Comparison of ENCODE assay signal across 8 mouse cellular contexts in genomic region chr8:71468916-71469315, GRCm38 (mm10). TPM values are rescaled to one million over a fixed set of nuclear protein-coding genes. Genes with fewer than 3 reads are reported as not detected.
DNase-seq lines count a peak whose midpoint lies in the region; ATAC-seq lines count a peak whose summit lies in the region.

Gene Dda1 (plus strand): TSS chr8:71469199.

- peak; percentile 96 to 97 for DNase-seq in B cell, adult 2 months
- peak; percentile 100 for DNase-seq in brain, adult 2 months (ENCODE audit: low read depth, low spot score)
- DNase-seq in heart, embryonic 10.5 days (ENCODE audit: low spot score), result peak; percentile 99
- DNase-seq in liver, result peak; percentile 98
- peak; percentile 96 to 97 for DNase-seq in spleen, postnatal 4 days (ENCODE audit: low spot score in 2 of 2)

- H3K9ac ChIP-seq in kidney, embryonic 15.5 days, result peak within 1 kb of the TSS; percentile 68

- peaks cover 32% of the 10 kb centered on the region for H3K4me1 ChIP-seq in heart, embryonic 10.5 days
- H3K4me1 ChIP-seq in kidney, embryonic 15.5 days, result peaks cover 36% of the 10 kb centered on the region

- peak; percentile 80 for ATAC-seq in erythroblast, adult 5-6 weeks (replicated peaks; ENCODE audit: low FRiP score, poor library complexity, severe bottlenecking)
- ATAC-seq in kidney, embryonic 15.5 days (replicated peaks; ENCODE audit: low FRiP score), result peak; percentile 90
- ATAC-seq in monocyte, adult 5-6 weeks (replicated peaks; ENCODE audit: insufficient number of reproducible peaks, low FRiP score, low TSS enrichment, poor library complexity, severe bottlenecking), result peak; percentile 75

- H3K27me3 ChIP-seq in heart, embryonic 10.5 days (ENCODE audit: insufficient read depth, poor library complexity, severe bottlenecking), result no peaks in the 10 kb centered on the region
- no peaks in the 10 kb centered on the region for H3K27me3 ChIP-seq in kidney, embryonic 15.5 days

- H3K27ac ChIP-seq in heart, embryonic 10.5 days, result peak within 1 kb of the TSS; percentile 92
- peak within 1 kb of the TSS; percentile 42 for H3K27ac ChIP-seq in kidney, embryonic 15.5 days

- H3K36me3 ChIP-seq in heart, embryonic 10.5 days, result peaks cover 44% of the 10 kb centered on the region
- H3K36me3 ChIP-seq in kidney, embryonic 15.5 days, result peaks cover 46% of the 10 kb centered on the region

- peak within 1 kb of the TSS; percentile 74 for H3K4me2 ChIP-seq in kidney, embryonic 15.5 days

- WGBS in heart, embryonic 10.5 days, result 1% methylated on average over 52 of the region's 52 CpGs
- 0% methylated on average over 47 of the region's 52 CpGs for WGBS in kidney, embryonic 15.5 days

- H3K9me3 ChIP-seq in heart, embryonic 10.5 days, result no peaks in the 10 kb centered on the region
- H3K9me3 ChIP-seq in kidney, embryonic 15.5 days (replicated peaks), result no peaks in the 10 kb centered on the region

- peak within 1 kb of the TSS; percentile 94 for H3K4me3 ChIP-seq in heart, embryonic 10.5 days
- peak within 1 kb of the TSS; percentile 70 for H3K4me3 ChIP-seq in kidney, embryonic 15.5 days (replicated peaks)

RNA-seq across cellular contexts. Expression of gene Dda1, which starts in this region (rescaled TPM):
- total RNA-seq in erythroblast, adult 5-6 weeks (2015; ENCODE audit: low replicate concordance), result 7.7 and 15.0 TPM in 2 replicates
- total RNA-seq in erythroblast, adult 5-6 weeks (2017; ENCODE audit: low replicate concordance), result 5.7 and 7.9 TPM in 2 replicates
- 107 and 128 TPM in 2 replicates for polyA plus RNA-seq in heart, embryonic 10.5 days (2016; fragmentation: Nextera tagmentation; extraction: Ambion mirVana)
- 98.1 and 106 TPM in 2 replicates for polyA plus RNA-seq in kidney, embryonic 15.5 days (2015; fragmentation: Nextera tagmentation; extraction: Ambion mirVana)
- total RNA-seq in monocyte, adult 5-6 weeks (2017), result 33.6 to 53.8 TPM (median 42.4 TPM) in 3 replicates

Comparison
In these comparisons a context has a peak if more than half of its experiments do, and no peak if none do; other contexts are left out.
1. Peak in every context shown above with its lines: DNase-seq, ATAC-seq, H3K4me3 ChIP-seq and H3K27ac ChIP-seq.